Mouse (Mus musculus) MEL (cell line): ENCODE data around the gene Sertad2.

Experiments
- CHD2 ChIP-seq: IDR thresholded peaks from 2 replicates; pipeline ENCODE4 v1.6.1; 2011; ENCODE audit warnings: low read length, improper control_type of control experiment
- CTCF ChIP-seq, 3 experiments: IDR thresholded peaks in 2 of 3; conservative IDR thresholded peaks in 1 of 3; 2 replicates each; pipeline ENCODE4 v1.5.1; 2011 to 2012; ENCODE audit warnings: low read length in 3 of 3, low read depth in 2 of 3, mild to moderate bottlenecking in 2 of 3, improper control_type of control experiment in 1 of 3, inconsistent platforms in 1 of 3, mixed read lengths in 1 of 3, moderate library complexity in 1 of 3; ENCODE audit not compliant: control insufficient read depth in 1 of 3, insufficient read depth in 1 of 3, poor library complexity in 1 of 3, severe bottlenecking in 1 of 3
- ELF1 ChIP-seq: IDR thresholded peaks from 2 replicates; pipeline ENCODE4 v1.6.1; 2014; ENCODE audit warnings: low read depth, mild to moderate bottlenecking, inconsistent platforms, low read length, improper control_type of control experiment, moderate library complexity
- EP300 ChIP-seq, 2 experiments: IDR thresholded peaks; 2 replicates each; pipeline ENCODE4 v1.6.1; 2011; ENCODE audit warnings: improper control_type of control experiment in 2 of 2, low read length in 2 of 2, low read depth in 1 of 2, mild to moderate bottlenecking in 1 of 2
- MAX ChIP-seq: IDR thresholded peaks from 2 replicates; pipeline ENCODE4 v1.6.1; 2011; ENCODE audit warnings: low read length, improper control_type of control experiment
- MYC ChIP-seq: IDR thresholded peaks from 2 replicates; pipeline ENCODE4 v1.6.1; 2011; ENCODE audit warnings: low read depth, mild to moderate bottlenecking, low read length, improper control_type of control experiment, moderate library complexity
- NELFE ChIP-seq: IDR thresholded peaks from 2 replicates; pipeline ENCODE4 v1.6.1; 2011; ENCODE audit warnings: low read depth, low read length, improper control_type of control experiment
- NRF1 ChIP-seq: IDR thresholded peaks from 2 replicates; pipeline ENCODE4 v1.6.1; 2014; ENCODE audit warnings: low read depth, mild to moderate bottlenecking, inconsistent platforms, low read length, improper control_type of control experiment, moderate library complexity; ENCODE audit not compliant: poor library complexity, insufficient read depth, severe bottlenecking
- POLR2A ChIP-seq, 2 experiments: IDR thresholded peaks; 2 replicates each; pipeline ENCODE4 v1.6.1; 2011 to 2012; ENCODE audit warnings: low read length in 2 of 2, mild to moderate bottlenecking in 2 of 2, control low read depth in 1 of 2, improper control_type of control experiment in 1 of 2, low read depth in 1 of 2, moderate library complexity in 1 of 2; ENCODE audit not compliant: control insufficient read depth in 1 of 2, insufficient read depth in 1 of 2, poor library complexity in 1 of 2
- SIN3A ChIP-seq: IDR thresholded peaks from 2 replicates; pipeline ENCODE4 v1.6.1; 2012; ENCODE audit warnings: low read length, improper control_type of control experiment, inconsistent platforms
- TCF12 ChIP-seq: IDR thresholded peaks from 2 replicates; pipeline ENCODE4 v1.6.1; 2014; ENCODE audit warnings: low read depth, mild to moderate bottlenecking, inconsistent platforms, low read length, improper control_type of control experiment, moderate library complexity
- UBTF ChIP-seq: IDR thresholded peaks from 2 replicates; pipeline ENCODE4 v1.6.1; 2012; ENCODE audit warnings: low read depth, mild to moderate bottlenecking, inconsistent platforms, low read length, improper control_type of control experiment, moderate library complexity, borderline replicate concordance; ENCODE audit not compliant: insufficient read depth
- ZMIZ1 ChIP-seq: IDR thresholded peaks from 2 replicates; pipeline ENCODE4 v1.6.1; 2012; ENCODE audit warnings: low read depth, mild to moderate bottlenecking, inconsistent platforms, low read length, improper control_type of control experiment, moderate library complexity

GRCm38 (mm10) chr11:20533231-20533630, 9.8 kb upstream of the Sertad2 start:
- no peak for TF ChIP-seq CTCF (IDR thresholded peaks at IDR 0.05 in 2 of 3, conservative IDR thresholded peaks at IDR 0.05 in 1 of 3; ENCODE audit: control insufficient read depth in 1 of 3, insufficient read depth in 1 of 3, low read depth in 2 of 3, low read length in 3 of 3, poor library complexity in 1 of 3, severe bottlenecking in 1 of 3)
- TF ChIP-seq EP300 (IDR thresholded peaks at IDR 0.05; ENCODE audit: low read depth in 1 of 2, low read length in 2 of 2): no peak
- TF ChIP-seq TCF12: no peak
- TF ChIP-seq MAX: no peak
- no peak for TF ChIP-seq POLR2A (IDR thresholded peaks at IDR 0.05; ENCODE audit: control insufficient read depth in 1 of 2, insufficient read depth in 1 of 2, low read depth in 1 of 2, low read length in 2 of 2, poor library complexity in 1 of 2)
- TF ChIP-seq ZMIZ1: no peak
- TF ChIP-seq SIN3A: no peak
- TF ChIP-seq ELF1: no peak
- TF ChIP-seq CHD2: no peak
- TF ChIP-seq NELFE: no peak
- TF ChIP-seq UBTF: no peak
- TF ChIP-seq NRF1: no peak
- no peak for TF ChIP-seq MYC
